Mouse (Mus musculus) Patski (cell line): Measurements from ENCODE around the gene Ankrd55. TPM values are rescaled to one million over a fixed set of nuclear protein-coding genes. Genes with fewer than 3 reads are reported as not detected.

Source experiments
- ATAC-seq: fragments of 100-300 bp; one replicate; pipeline ENCODE4 v1.8.0; 2021
- CTCF ChIA-PET: fragments of 350-600 bp; sonication (Branson Sonifier 250); formaldehyde crosslinking; loops from one replicate; lab custom pipeline; 2022; ENCODE audit warnings: inconsistent platforms; lab: Charles Lee
- POLR2A ChIA-PET: fragments of 350-600 bp; sonication (Branson Sonifier 250); formaldehyde crosslinking; loops from one replicate; lab custom pipeline; 2022; ENCODE audit warnings: antibody characterized with exemption, inconsistent platforms; lab: Charles Lee
- DNase-seq: peaks from one replicate; pipeline ENCODE4 v3.0.0-alpha.2; 2011; ENCODE audit warnings: low read depth, low spot score
- H3K27me3 ChIP-seq: fragments of 371-371 bp; one replicate; pipeline ENCODE4 v1.5.1; 2021
- CTCF ChIP-seq: fragments of 100-300 bp; IDR thresholded peaks from one replicate; pipeline ENCODE4 v1.5.1; 2021
- in situ Hi-C: fragments of 300-500 bp; cut with MboI; formaldehyde crosslinking; loops from 3 replicates; pipeline ENCODE4 v1.11.1; 2018; ENCODE audit warnings: low pct_unique_long_range_greater_than_20kb, mixed read lengths
- polyA plus RNA-seq: library from polyadenylated mRNA; unstranded; gene quantifications from one replicate; pipeline ENCODE4 v1.2.3, GENCODE M21; 2021

The Ankrd55 gene
- polyA plus RNA-seq, 1 experiment from 2014 or later: 1.2 TPM

GRCm38 (mm10) chr13:112365303-112365702, 77.1 kb downstream of the Ankrd55 start:
- no peak for TF ChIP-seq CTCF
- POLR2A ChIA-PET: interaction anchor here (1.3 kb wide), 1 partner anchor 24 kb away, joined by 3 read pairs; no protein-coding TSS in a partner anchor
- ATAC-seq: no peak
- DNase-seq: no peak
- CTCF ChIA-PET: interaction anchor here (2.3 kb wide), 1 partner anchor 11 kb away, joined by 6 read pairs; no protein-coding TSS in a partner anchor
- H3K27me3 ChIP-seq: no peaks in the 10 kb centered on the region
- in situ Hi-C loops: no loop called here

GRCm38 (mm10) chr13:112365762-112366161, 77.5 kb downstream of the Ankrd55 start:
- ATAC-seq: no peak
- CTCF ChIA-PET: interaction anchor here (2.3 kb wide), 1 partner anchor 10 kb away, joined by 6 read pairs; no protein-coding TSS in a partner anchor
- in situ Hi-C loops: no loop called here

GRCm38 (mm10) chr13:112366321-112367029, 78.2 kb downstream of the Ankrd55 start:
- ChIA-PET CTCF (interaction anchor here (0.8 to 2.3 kb wide), 2 partner anchors 10 to 29 kb away, joined by 3 to 6 read pairs; no protein-coding TSS in a partner anchor), POLR2A (interaction anchor here (1.3 kb wide), 1 partner anchor 22 kb away, joined by 3 read pairs; no protein-coding TSS in a partner anchor)
- TF ChIP-seq CTCF: no peak
- DNase-seq: no peak
- ATAC-seq: no peak
- in situ Hi-C loops: no loop called here
- no peaks in the 10 kb centered on the region for H3K27me3 ChIP-seq

More at GRCm38 (mm10) chr13:112365762-112366161, 77.5 kb downstream of the Ankrd55 start:
- H3K27me3 ChIP-seq: no peaks in the 10 kb centered on the region
- no peak for DNase-seq
- TF ChIP-seq CTCF: no peak
- POLR2A ChIA-PET: interaction anchor here (1.3 kb wide), 1 partner anchor 23 kb away, joined by 3 read pairs; no protein-coding TSS in a partner anchor

GRCm38 (mm10) chr13:112371729-112372128, 83.5 kb downstream of the Ankrd55 start:
- no peaks in the 10 kb centered on the region for H3K27me3 ChIP-seq
- in situ Hi-C loops: no loop called here
- ATAC-seq: no peak
- POLR2A ChIA-PET: interaction anchor here (0.5 kb wide), 1 partner anchor 1583 kb away, joined by 4 read pairs; no protein-coding TSS in a partner anchor
- DNase-seq: no peak
- TF ChIP-seq CTCF: no peak
- CTCF ChIA-PET: interaction anchor here (1.3 kb wide), 1 partner anchor 15 kb away, joined by 3 read pairs; no protein-coding TSS in a partner anchor

GRCm38 (mm10) chr13:112375766-112376165, 87.5 kb downstream of the Ankrd55 start:
- TF ChIP-seq CTCF: no peak
- ChIA-PET POLR2A (interaction anchor here (0.6 to 1.1 kb wide), 2 partner anchors 39 to 87 kb away, joined by 5 read pairs; no protein-coding TSS in a partner anchor), CTCF (interaction anchor here (2.2 to 2.7 kb wide), 2 partner anchors 10 to 11 kb away, joined by 6 to 9 read pairs; no protein-coding TSS in a partner anchor)
- DNase-seq (no peak), ATAC-seq (no peak)
- in situ Hi-C loops: no loop called here
- H3K27me3 ChIP-seq: no peaks in the 10 kb centered on the region

GRCm38 (mm10) chr13:112378782-112379305, 90.6 kb downstream of the Ankrd55 start:
- no peak for ATAC-seq
- DNase-seq: no peak
- no peak for TF ChIP-seq CTCF
- H3K27me3 ChIP-seq: no peaks in the 10 kb centered on the region
- POLR2A ChIA-PET: no interaction called here
- CTCF ChIA-PET: no interaction called here
- in situ Hi-C loops: no loop called here

- POLR2A ChIA-PET: no interaction called here
- no peak for DNase-seq
- ATAC-seq: no peak
- CTCF ChIA-PET: interaction anchor here (1.6 kb wide), 1 partner anchor 128 kb away, joined by 3 read pairs; no protein-coding TSS in a partner anchor
- no peaks in the 10 kb centered on the region for H3K27me3 ChIP-seq
- in situ Hi-C loops: no loop called here
- TF ChIP-seq CTCF: no peak
Measured at GRCm38 (mm10) chr13:112381476-112381875, 93.2 kb downstream of the Ankrd55 start.

GRCm38 (mm10) chr13:112382457-112382856, 94.2 kb downstream of the Ankrd55 start:
- in situ Hi-C loops: no loop called here
- ChIA-PET CTCF (interaction anchor here (1.6 kb wide), 1 partner anchor 127 kb away, joined by 3 read pairs; no protein-coding TSS in a partner anchor), POLR2A (interaction anchor here (0.5 kb wide), 1 partner anchor 40 kb away, joined by 4 read pairs; no protein-coding TSS in a partner anchor)
- no peak for TF ChIP-seq CTCF
- ATAC-seq (no peak), DNase-seq (no peak)
- no peaks in the 10 kb centered on the region for H3K27me3 ChIP-seq

- DNase-seq: no peak
- in situ Hi-C loops: no loop called here
- TF ChIP-seq CTCF: no peak
- no peak for ATAC-seq
- H3K27me3 ChIP-seq: no peaks in the 10 kb centered on the region
- CTCF ChIA-PET: interaction anchor here (1.6 kb wide), 1 partner anchor 127 kb away, joined by 3 read pairs; no protein-coding TSS in a partner anchor
- POLR2A ChIA-PET: interaction anchor here (0.5 kb wide), 1 partner anchor 41 kb away, joined by 4 read pairs; no protein-coding TSS in a partner anchor
Measured at GRCm38 (mm10) chr13:112382956-112383355, 94.7 kb downstream of the Ankrd55 start.

- ATAC-seq (no peak), DNase-seq (peak; percentile 39)
- no peak for TF ChIP-seq CTCF
- in situ Hi-C loops: no loop called here
- ChIA-PET POLR2A (no interaction called here), CTCF (no interaction called here)
- no peaks in the 10 kb centered on the region for H3K27me3 ChIP-seq
Measured at GRCm38 (mm10) chr13:112383941-112384659, 95.8 kb downstream of the Ankrd55 start.
